Mouse (Mus musculus): Measurements from ENCODE around the gene Slc6a1. TPM values are rescaled to one million over a fixed set of nuclear protein-coding genes. Genes with fewer than 3 reads are reported as not detected.

Gene Slc6a1
- polyA plus RNA-seq, 1 experiment: not detected

DNA sequence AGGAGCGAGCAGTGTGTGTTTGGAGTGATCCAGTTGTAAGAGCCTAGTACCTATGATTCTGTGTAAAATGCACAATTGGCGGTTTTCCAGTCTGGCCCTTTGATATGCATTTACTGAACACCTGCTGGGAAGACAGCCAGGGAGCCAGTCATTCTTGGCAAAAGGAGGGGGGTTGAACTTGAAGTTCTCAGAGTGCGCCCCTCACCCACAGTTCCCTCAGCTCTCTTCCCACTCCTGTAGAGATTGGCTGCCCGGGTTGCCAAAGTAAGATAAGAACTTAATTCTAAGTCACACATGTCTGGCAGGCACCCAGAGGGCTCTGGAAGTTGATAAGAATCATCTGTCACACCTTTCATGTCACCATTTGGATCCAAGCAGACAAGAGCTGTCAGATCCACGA, 18.0 kb upstream of the Slc6a1 start:
- Histone ChIP-seq H3K4me1 (no peaks in the 10 kb centered on the region), H3K4me3 (replicated peaks) (no peak overlapping the region), H3K36me3 (replicated peaks; ENCODE audit: low read length) (no peaks in the 10 kb centered on the region), H3K9me3 (no peaks in the 10 kb centered on the region), H3K27me3 (replicated peaks) (peaks cover 32% of the 10 kb centered on the region)
- TF ChIP-seq FLI1 (IDR thresholded peaks at IDR 0.05; ENCODE audit: low read length) (no peak), GATA1 (IDR thresholded peaks at IDR 0.05; ENCODE audit: borderline replicate concordance, low read length) (no peak)

DNA sequence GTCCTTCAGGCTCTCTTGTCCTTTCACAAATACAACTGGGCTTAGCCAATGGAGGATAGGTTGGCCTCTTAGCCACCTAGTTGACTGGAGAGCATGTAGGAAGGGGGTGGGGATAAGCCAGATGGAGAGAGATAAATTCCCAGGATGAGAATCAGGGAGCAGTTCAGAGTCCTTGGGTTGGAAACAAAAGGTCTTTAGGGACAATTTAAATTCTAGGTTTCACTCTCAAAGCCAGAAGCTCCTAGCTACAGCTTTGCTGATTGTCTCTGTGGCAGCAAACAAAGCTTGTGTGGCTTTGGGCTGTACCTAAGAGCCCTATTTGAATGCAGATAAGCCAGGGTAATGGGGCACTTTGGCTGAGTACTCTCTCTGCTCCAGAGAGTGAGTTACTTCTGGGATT, 16.2 kb upstream of the Slc6a1 start:
- no peak overlapping the region for H3K4me3 ChIP-seq (replicated peaks)
- TF ChIP-seq GATA1 (IDR thresholded peaks at IDR 0.05; ENCODE audit: borderline replicate concordance, low read length) (no peak), FLI1 (IDR thresholded peaks at IDR 0.05; ENCODE audit: low read length) (no peak)
- peaks cover 28% of the 10 kb centered on the region for H3K27me3 ChIP-seq (replicated peaks)
- H3K9me3 ChIP-seq: no peaks in the 10 kb centered on the region
- H3K36me3 ChIP-seq (replicated peaks; ENCODE audit: low read length): no peaks in the 10 kb centered on the region
- no peaks in the 10 kb centered on the region for H3K4me1 ChIP-seq

DNA sequence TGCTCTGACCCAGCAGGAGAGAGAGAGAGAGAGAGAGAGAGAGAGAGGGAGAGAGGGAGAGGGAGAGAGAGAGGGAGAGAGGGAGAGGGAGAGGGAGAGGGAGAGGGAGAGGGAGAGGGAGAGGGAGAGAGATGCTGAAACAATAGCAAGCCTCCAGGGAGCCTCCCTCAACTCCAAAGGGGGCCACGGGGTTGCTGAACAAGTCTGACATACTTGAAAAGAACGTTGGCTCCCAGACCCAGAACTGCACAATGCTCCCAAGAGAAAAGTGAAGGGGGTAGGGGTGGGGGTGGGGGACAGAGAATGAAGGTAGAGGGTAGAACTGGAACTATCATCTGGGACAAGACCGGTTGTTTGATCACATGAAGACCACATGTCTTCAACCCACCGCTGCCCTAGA, 14.5 kb upstream of the Slc6a1 start:
- no peak for TF ChIP-seq FLI1 (IDR thresholded peaks at IDR 0.05; ENCODE audit: low read length)
- no peak for TF ChIP-seq GATA1 (IDR thresholded peaks at IDR 0.05; ENCODE audit: borderline replicate concordance, low read length)
- no peaks in the 10 kb centered on the region for H3K36me3 ChIP-seq (replicated peaks; ENCODE audit: low read length)
- H3K27me3 ChIP-seq (replicated peaks): peaks cover 19% of the 10 kb centered on the region
- no peaks in the 10 kb centered on the region for H3K4me1 ChIP-seq
- H3K9me3 ChIP-seq: no peaks in the 10 kb centered on the region
- H3K4me3 ChIP-seq (replicated peaks): no peak overlapping the region

DNA sequence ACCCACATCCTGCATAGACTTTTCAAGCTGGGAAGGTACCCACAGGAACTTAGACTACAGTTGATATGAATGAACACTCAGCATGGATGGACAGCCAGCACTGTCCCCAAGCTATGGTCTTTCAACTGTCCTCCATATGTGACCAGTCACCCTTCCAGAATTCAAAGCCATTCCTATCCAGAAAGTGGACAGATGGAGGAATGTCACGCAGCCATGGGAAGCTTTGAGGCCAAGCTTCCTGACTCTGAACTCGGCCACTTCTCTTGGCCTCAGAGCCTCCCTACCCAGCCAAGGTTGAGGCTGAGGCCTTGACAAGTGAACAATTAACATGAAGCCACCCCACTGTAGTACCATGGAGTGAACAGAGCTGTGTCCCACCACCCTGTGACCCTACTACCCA, 12.8 kb upstream of the Slc6a1 start:
- no peaks in the 10 kb centered on the region for H3K9me3 ChIP-seq
- peaks cover 29% of the 10 kb centered on the region for H3K27me3 ChIP-seq (replicated peaks)
- H3K4me3 ChIP-seq (replicated peaks): no peak overlapping the region
- no peak for TF ChIP-seq GATA1 (IDR thresholded peaks at IDR 0.05; ENCODE audit: borderline replicate concordance, low read length)
- TF ChIP-seq FLI1 (IDR thresholded peaks at IDR 0.05; ENCODE audit: low read length): no peak
- no peaks in the 10 kb centered on the region for H3K4me1 ChIP-seq
- H3K36me3 ChIP-seq (replicated peaks; ENCODE audit: low read length): no peaks in the 10 kb centered on the region

DNA sequence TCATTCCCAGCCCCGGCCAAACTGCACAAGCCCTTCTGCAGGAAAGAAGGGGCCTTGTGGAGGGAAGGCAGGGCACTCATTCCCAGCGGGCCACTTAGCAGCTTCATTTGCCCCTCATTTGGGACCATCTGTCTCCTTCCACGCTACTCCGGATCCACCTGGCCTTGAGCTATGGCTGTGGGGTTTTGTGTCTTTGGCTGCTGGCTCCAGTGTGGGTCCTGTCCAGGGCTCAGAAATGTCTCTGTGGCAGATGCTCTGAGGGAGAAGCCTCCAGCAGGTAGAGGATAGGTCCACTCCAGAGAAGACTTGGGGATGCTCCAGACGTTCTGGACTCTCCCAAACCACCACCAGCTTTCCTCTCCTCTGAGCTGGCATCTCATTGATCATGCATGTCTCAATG, 11.6 kb upstream of the Slc6a1 start:
- no peaks in the 10 kb centered on the region for H3K9me3 ChIP-seq
- H3K4me3 ChIP-seq (replicated peaks): no peak overlapping the region

DNA sequence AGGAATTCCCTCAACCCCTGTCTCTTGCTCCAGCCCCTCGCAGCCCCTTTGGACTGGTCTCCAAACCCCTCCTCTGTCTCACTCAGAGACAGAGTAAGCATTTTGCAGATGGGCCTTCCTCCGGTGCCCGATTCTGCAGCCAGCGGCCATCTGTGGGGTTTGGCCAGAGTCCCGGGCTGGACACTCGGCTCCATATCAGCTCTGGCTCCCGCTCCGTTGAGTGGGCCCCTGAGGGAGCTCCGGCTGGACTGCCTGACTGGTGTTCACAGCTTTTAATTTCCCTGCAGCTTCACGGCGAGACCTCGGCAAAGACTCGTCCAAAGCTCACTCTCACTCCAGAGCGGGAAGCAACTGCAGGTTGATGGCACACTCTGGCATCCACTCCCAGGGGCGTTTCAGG, 10.2 kb upstream of the Slc6a1 start:
- Histone ChIP-seq H3K9me3 (no peaks in the 10 kb centered on the region), H3K36me3 (replicated peaks; ENCODE audit: low read length) (no peaks in the 10 kb centered on the region), H3K4me3 (replicated peaks) (no peak overlapping the region), H3K27me3 (replicated peaks) (peaks cover 40% of the 10 kb centered on the region), H3K4me1 (no peaks in the 10 kb centered on the region)
- TF ChIP-seq FLI1 (IDR thresholded peaks at IDR 0.05; ENCODE audit: low read length): no peak
- TF ChIP-seq GATA1 (IDR thresholded peaks at IDR 0.05; ENCODE audit: borderline replicate concordance, low read length): no peak

More for the DNA sequence above, 11.6 kb upstream of the Slc6a1 start:
- no peak for TF ChIP-seq GATA1 (IDR thresholded peaks at IDR 0.05; ENCODE audit: borderline replicate concordance, low read length)
- no peak for TF ChIP-seq FLI1 (IDR thresholded peaks at IDR 0.05; ENCODE audit: low read length)
- H3K4me1 ChIP-seq: no peaks in the 10 kb centered on the region
- H3K27me3 ChIP-seq (replicated peaks): peaks cover 28% of the 10 kb centered on the region
- no peaks in the 10 kb centered on the region for H3K36me3 ChIP-seq (replicated peaks; ENCODE audit: low read length)

DNA sequence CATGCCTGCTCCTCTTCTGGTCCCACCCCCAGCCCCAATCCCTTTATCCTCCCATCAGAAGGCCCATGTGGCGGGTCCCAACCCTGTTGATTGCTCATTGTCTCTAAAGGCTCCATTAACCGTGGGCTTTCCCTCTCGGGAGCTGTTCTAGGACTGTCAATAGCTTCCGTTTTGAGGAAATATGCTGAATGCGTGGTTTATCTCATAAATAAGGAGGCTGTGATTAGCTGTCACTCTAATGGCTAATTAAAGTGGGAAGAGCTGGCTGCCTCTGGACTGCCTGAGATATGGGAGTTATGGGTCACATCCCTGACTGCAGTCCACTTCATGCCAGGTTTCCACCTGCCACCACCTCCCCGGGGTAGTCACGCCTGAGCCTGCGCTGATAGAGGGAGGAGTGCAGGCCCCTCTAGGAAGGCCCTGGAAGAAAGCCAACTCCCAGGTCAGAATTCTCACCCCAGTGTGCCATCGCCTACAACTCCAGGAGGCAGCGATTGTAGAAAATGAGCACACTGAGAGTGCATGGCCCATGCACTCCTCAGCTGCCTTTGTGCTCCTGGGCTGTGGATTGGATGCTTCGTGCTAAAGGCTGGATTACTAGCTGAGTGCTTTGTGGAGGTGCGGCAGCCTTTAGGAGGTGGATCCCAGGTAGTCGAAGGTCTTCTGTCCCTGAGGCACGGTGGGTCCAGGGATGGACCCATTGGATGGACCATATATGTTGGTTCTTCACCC, 8.3 kb upstream of the Slc6a1 start:
- no peaks in the 10 kb centered on the region for H3K9me3 ChIP-seq
- no peaks in the 10 kb centered on the region for H3K4me1 ChIP-seq
- TF ChIP-seq GATA1 (IDR thresholded peaks at IDR 0.05; ENCODE audit: borderline replicate concordance, low read length): no peak
- no peak for TF ChIP-seq FLI1 (IDR thresholded peaks at IDR 0.05; ENCODE audit: low read length)
- peaks cover 37% of the 10 kb centered on the region for H3K27me3 ChIP-seq (replicated peaks)
- no peaks in the 10 kb centered on the region for H3K36me3 ChIP-seq (replicated peaks; ENCODE audit: low read length)
- H3K4me3 ChIP-seq (replicated peaks): no peak overlapping the region

DNA sequence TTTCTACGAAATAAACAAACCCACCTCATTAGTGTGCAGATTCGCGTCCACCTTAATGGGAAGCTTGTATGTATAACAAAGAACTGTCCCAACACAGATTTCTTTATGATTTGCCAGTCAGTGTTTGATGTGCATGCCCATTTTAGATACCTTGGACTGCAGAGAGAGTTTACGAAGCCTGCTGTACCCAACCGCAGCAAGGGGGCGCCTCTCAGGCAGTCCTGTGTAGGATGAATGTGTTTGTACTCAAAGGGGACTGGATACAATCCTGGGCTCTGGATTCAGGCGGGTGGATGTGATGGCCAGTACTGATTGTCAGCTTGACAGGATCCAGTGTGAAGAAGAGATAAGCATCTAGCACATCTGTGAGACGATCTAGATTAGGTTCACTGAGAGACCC, 6.6 kb upstream of the Slc6a1 start:
- Histone ChIP-seq H3K4me3 (replicated peaks) (no peak overlapping the region), H3K27me3 (replicated peaks) (peaks cover 38% of the 10 kb centered on the region), H3K36me3 (replicated peaks; ENCODE audit: low read length) (no peaks in the 10 kb centered on the region), H3K9me3 (no peaks in the 10 kb centered on the region), H3K4me1 (no peaks in the 10 kb centered on the region)
- TF ChIP-seq GATA1 (IDR thresholded peaks at IDR 0.05; ENCODE audit: borderline replicate concordance, low read length) (no peak), FLI1 (IDR thresholded peaks at IDR 0.05; ENCODE audit: low read length) (no peak)

DNA sequence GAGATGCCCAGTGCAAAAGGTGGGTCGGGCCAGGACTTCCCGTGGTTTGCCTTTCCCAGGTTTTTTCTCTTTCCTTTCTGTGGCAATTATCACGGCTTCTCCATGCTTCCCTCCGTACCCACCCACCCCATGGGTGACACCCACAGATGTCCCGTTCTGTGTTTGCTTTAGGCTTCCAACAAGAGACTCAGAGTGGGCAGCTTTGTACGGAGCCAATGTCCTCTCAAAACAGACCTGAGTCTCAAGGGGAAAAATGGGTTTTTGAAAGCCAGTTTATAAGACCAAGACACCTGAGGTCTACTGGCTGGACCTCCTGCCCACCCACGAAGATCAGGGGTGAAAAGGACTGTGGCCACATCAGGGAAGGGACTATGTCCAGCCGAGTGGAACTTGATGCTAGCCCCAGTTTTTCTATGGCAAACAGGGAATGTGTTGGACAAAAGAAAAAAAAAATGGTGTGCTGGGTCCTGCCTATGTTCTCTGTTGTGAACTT, 889 bp downstream of the Slc6a1 start:
- Histone ChIP-seq H3K9me3 (no peaks in the 10 kb centered on the region), H3K4me1 (no peaks in the 10 kb centered on the region; the same call in 1 of the 2 replicates), H3K4me3 (replicated peaks) (no peak overlapping the region), H3K36me3 (replicated peaks; ENCODE audit: low read length) (no peaks in the 10 kb centered on the region), H3K27me3 (replicated peaks) (peaks cover 67% of the 10 kb centered on the region)
- no peak for TF ChIP-seq GATA1 (IDR thresholded peaks at IDR 0.05; ENCODE audit: borderline replicate concordance, low read length)
- no peak for TF ChIP-seq FLI1 (IDR thresholded peaks at IDR 0.05; ENCODE audit: low read length)

DNA sequence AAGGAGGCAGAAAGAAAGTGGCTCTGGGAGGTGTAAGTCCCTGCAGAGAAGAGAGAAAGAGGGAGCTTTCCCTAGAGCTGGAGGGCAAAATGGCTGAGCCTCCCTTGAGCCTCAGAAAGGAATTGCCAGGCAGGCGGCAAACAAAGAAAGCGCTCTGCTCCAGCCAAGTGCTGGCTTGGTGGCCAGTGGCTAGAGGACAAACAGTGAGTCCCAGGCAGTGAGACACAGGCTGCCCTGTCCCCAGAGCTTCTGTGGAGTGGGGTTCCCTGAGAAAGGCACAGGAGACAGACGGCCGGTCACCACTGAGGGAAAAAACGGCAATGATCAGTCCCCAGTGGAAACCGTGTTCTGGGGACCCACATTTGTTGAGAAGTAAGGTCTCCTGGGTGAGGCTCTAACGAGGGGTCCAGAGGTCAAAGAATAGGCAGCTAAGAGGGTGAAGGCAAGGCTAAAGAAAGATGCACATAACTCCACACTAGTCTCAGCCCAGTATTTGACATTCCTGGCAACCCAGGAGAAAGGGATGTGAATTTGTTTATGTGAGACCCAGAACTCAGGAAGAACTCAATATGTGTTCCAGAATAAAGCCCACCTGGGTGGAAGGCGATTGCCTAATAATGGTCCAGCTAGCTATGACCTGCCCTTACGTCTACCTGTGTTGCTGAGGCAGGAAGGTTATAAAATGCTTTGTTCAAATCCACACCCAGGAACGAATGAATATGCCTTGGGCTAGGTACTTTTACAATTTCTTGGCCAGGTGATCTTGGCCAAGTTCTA, 1.7 kb downstream of the Slc6a1 start:
- H3K4me1 ChIP-seq: peaks cover 3% of the 10 kb centered on the region; the same call in 1 of the 2 replicates
- no peak for TF ChIP-seq FLI1 (IDR thresholded peaks at IDR 0.05; ENCODE audit: low read length)
- TF ChIP-seq GATA1 (IDR thresholded peaks at IDR 0.05; ENCODE audit: borderline replicate concordance, low read length): no peak
- no peak overlapping the region for H3K4me3 ChIP-seq (replicated peaks)
- peaks cover 70% of the 10 kb centered on the region for H3K27me3 ChIP-seq (replicated peaks)
- H3K36me3 ChIP-seq (replicated peaks; ENCODE audit: low read length): no peaks in the 10 kb centered on the region
- H3K9me3 ChIP-seq: no peaks in the 10 kb centered on the region

Measured in megakaryocyte, embryonic 14.5 days (primary cell).